Mouse (Mus musculus) cerebellum, adult 2 months (tissue): ENCODE results near the gene Med28. TPM values are rescaled to one million over a fixed set of nuclear protein-coding genes. Genes with fewer than 3 reads are reported as not detected.

ENCODE experiments used
- DNase-seq, 2 experiments: peaks; one replicate each; pipeline ENCODE4 v3.0.0; 2021
- H3K27ac ChIP-seq: fragments of 200-500 bp; 2 replicates; pipeline ENCODE4 v1.5.1; 2012; ENCODE audit warnings: low read length, control low read depth, inconsistent platforms; ENCODE audit not compliant: insufficient read depth
- H3K27me3 ChIP-seq: fragments of 200-500 bp; 2 replicates; pipeline ENCODE4 v1.6.1; 2012; ENCODE audit warnings: inconsistent platforms, mild to moderate bottlenecking, low read length, moderate library complexity; ENCODE audit not compliant: control insufficient read depth, insufficient read depth
- H3K4me1 ChIP-seq: fragments of 200-500 bp; 2 replicates; pipeline ENCODE4 v1.6.1; 2011; ENCODE audit warnings: low read length; ENCODE audit not compliant: control insufficient read depth, insufficient read depth
- H3K4me3 ChIP-seq: fragments of 200-500 bp; replicated peaks from 2 replicates; pipeline ENCODE3; 2011; ENCODE audit warnings: mild to moderate bottlenecking, low read depth, low read length, control low read depth; ENCODE audit not compliant: insufficient read depth
- CTCF ChIP-seq: fragments of 200-500 bp; IDR thresholded peaks from 2 replicates; pipeline ENCODE4 v1.5.1; 2011; ENCODE audit warnings: low read depth, mild to moderate bottlenecking, control low read depth, low read length, moderate library complexity, borderline replicate concordance; ENCODE audit not compliant: insufficient read depth
- POLR2A ChIP-seq: fragments of 200-500 bp; IDR thresholded peaks from 2 replicates; pipeline ENCODE4 v1.6.1; 2011; ENCODE audit warnings: low read length, control low read depth, borderline replicate concordance; ENCODE audit not compliant: insufficient read depth
- WGBS: fragments of 180-500 bp; shearing (Covaris S2); methylation state at CpG from one replicate; pipeline ENCODE4 v1.1.7; 2018; 5-methylcytosine and 5-hydroxymethylcytosine counted together
- polyA plus RNA-seq: library from polyadenylated mRNA; depleted of rRNA; stranded (reverse); fragments of >200 nt; gene quantifications from 2 replicates; pipeline ENCODE4 v1.2.3, GENCODE M21; 2012; rRNA removed

Gene Med28
- polyA plus RNA-seq, 1 experiment = 134 TPM

- no peak for DNase-seq
- Histone ChIP-seq H3K27ac (no peak overlapping the region), H3K4me1 (no peaks in the 10 kb centered on the region; the same call in 1 of the 2 replicates), H3K4me3 (no peak overlapping the region), H3K27me3 (no peaks in the 10 kb centered on the region)
- WGBS = 65% methylated on average over 4 of the region's 4 CpGs
- TF ChIP-seq POLR2A (no peak), CTCF (no peak)
These were observed 15.1 kb downstream of the Med28 start for GRCm38 (mm10) chr5:45535177-45535576.

- no peaks in the 10 kb centered on the region for H3K27me3 ChIP-seq
- TF ChIP-seq CTCF (0 out of 2 replicates have a peak, but pooled peaks have one; percentile 8), POLR2A (no peak)
- WGBS = 60% methylated on average over 10 of the region's 10 CpGs
- no peak for DNase-seq
- no peak overlapping the region for H3K4me3 ChIP-seq
- peaks cover 6% of the 10 kb centered on the region for H3K4me1 ChIP-seq
- H3K27ac ChIP-seq = no peak overlapping the region
These were observed 19.5 kb downstream of the Med28 start for GRCm38 (mm10) chr5:45539502-45539901.

- TF ChIP-seq CTCF = no peak
- Histone ChIP-seq H3K4me1 (peaks cover 6% of the 10 kb centered on the region; the same call in 1 of the 2 replicates), H3K4me3 (no peak overlapping the region), H3K27ac (no peak overlapping the region), H3K27me3 (no peaks in the 10 kb centered on the region)
- peak; percentile 66 to 79 for DNase-seq
- 7% methylated on average over 5 of the region's 5 CpGs for whole genome bisulfite sequencing
These were observed 23.3 kb downstream of the Med28 start for GRCm38 (mm10) chr5:45543374-45543773.

GRCm38 (mm10) chr5:45549586-45549985 lies 29.6 kb downstream of the Med28 start:
- no peak for DNase-seq
- no peak for TF ChIP-seq CTCF
- TF ChIP-seq POLR2A = no peak
- H3K27ac ChIP-seq = no peak overlapping the region
- H3K4me3 ChIP-seq = no peak overlapping the region
- H3K27me3 ChIP-seq = no peaks in the 10 kb centered on the region
- 90% methylated on average over 1 of the region's 1 CpGs for WGBS
- H3K4me1 ChIP-seq = peaks cover 3% of the 10 kb centered on the region; the same call in 1 of the 2 replicates

GRCm38 (mm10) chr5:45564054-45564453 lies 44.0 kb downstream of the Med28 start:
- Histone ChIP-seq H3K4me1 (peaks cover 3% of the 10 kb centered on the region), H3K27me3 (no peaks in the 10 kb centered on the region), H3K4me3 (no peak overlapping the region), H3K27ac (no peak overlapping the region)
- no peak for TF ChIP-seq CTCF
- TF ChIP-seq POLR2A = no peak
- DNase-seq = no peak
- WGBS = 44% methylated on average over 6 of the region's 6 CpGs

DNA sequence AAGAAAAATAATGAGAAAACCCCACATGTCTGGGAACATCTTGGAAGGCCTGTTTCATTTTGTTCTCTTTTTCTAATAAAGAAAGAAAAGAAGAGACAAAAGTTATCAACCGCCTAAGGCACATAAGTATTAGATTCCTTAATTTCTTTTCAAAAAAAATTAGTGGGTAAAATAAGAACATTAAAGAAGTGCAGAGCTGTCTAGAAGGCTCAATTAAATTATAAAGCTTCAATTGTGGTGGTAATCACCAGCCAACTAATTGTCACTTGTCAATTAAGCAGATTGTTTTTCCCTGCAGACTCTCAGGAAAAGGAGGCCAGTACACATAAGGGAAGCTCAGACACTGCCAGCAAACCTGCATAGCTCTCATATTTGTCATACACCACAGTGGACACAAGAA lies 45.8 kb downstream of the Med28 start:
- H3K4me3 ChIP-seq = no peak overlapping the region
- WGBS = 98% methylated on average over 1 of the region's 1 CpGs
- no peaks in the 10 kb centered on the region for H3K4me1 ChIP-seq
- no peak overlapping the region for H3K27ac ChIP-seq
- no peak for TF ChIP-seq CTCF
- TF ChIP-seq POLR2A = no peak
- H3K27me3 ChIP-seq = no peaks in the 10 kb centered on the region
- no peak for DNase-seq

DNA sequence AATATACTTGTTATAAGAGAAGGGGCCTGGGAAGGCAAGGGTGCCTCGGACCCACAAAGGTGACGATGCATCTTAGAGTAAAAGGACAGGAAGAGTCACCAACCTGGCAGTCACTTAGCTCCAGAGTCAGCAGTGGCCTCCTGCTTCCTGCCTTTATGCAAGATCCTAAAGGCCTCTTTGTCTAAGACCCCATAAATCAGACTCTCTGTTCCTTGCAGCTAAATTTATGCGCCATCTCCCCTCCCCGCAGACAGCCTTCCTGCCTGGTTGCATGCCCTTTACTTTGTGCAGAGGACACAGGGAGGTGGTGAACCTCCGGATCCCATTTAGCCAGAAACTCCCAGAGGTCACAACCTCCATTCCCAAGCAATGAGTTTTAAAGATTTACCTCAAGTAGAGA lies 52.8 kb downstream of the Med28 start:
- H3K27me3 ChIP-seq = no peaks in the 10 kb centered on the region
- DNase-seq = no peak
- H3K4me1 ChIP-seq = no peaks in the 10 kb centered on the region
- no peak overlapping the region for H3K4me3 ChIP-seq
- TF ChIP-seq CTCF = no peak
- TF ChIP-seq POLR2A = no peak
- H3K27ac ChIP-seq = no peak overlapping the region
- 56% methylated on average over 5 of the region's 5 CpGs for WGBS

- no peak for DNase-seq
- H3K27me3 ChIP-seq = no peaks in the 10 kb centered on the region
- H3K27ac ChIP-seq = no peak overlapping the region
- H3K4me1 ChIP-seq = peaks cover 5% of the 10 kb centered on the region; the same call in 1 of the 2 replicates
- 84% methylated on average over 3 of the region's 3 CpGs for WGBS
- H3K4me3 ChIP-seq = no peak overlapping the region
- TF ChIP-seq POLR2A (no peak), CTCF (no peak)
These were observed 56.7 kb downstream of the Med28 start for GRCm38 (mm10) chr5:45576716-45577115.

DNA sequence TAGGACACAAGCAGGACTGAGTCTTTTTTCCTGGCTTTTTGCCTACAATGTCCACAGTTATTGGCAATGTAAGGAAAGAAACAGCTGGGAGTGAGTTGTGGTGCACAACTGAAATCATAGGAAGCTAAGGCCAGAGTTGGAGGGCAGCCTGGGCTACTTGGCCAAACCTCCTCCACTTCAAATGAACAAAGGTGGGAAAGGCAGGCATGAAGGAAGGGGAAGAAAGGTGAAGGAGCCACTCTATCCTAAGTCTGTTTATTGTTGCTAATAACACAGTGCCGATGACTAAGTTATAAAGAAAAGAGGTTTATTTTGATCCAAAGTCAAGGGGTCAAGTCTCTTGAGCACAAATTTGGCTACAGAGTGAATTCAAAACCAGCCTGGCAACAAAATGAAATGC lies 57.3 kb downstream of the Med28 start:
- H3K27me3 ChIP-seq = no peaks in the 10 kb centered on the region
- H3K27ac ChIP-seq = no peak overlapping the region
- no peak overlapping the region for H3K4me3 ChIP-seq
- no peak for TF ChIP-seq POLR2A
- no peak for TF ChIP-seq CTCF
- WGBS = 73% methylated on average over 1 of the region's 1 CpGs
- no peak for DNase-seq
- peaks cover 5% of the 10 kb centered on the region; the same call in 1 of the 2 replicates for H3K4me1 ChIP-seq

Other genes with a start within 250 kb of the Med28 start
- gene Qdpr, start 70.0 kb upstream of the Med28 start, polyA plus RNA-seq = 454 and 593 TPM in 2 replicates
- gene Clrn2, start 66.5 kb upstream of the Med28 start, polyA plus RNA-seq = not detected in 2 replicates
- gene Lap3, start 26.9 kb upstream of the Med28 start, polyA plus RNA-seq = 51.1 and 56.7 TPM in 2 replicates
- 6.4 and 6.9 TPM in 2 replicates for gene Fam184b, start 119.4 kb downstream of the Med28 start, polyA plus RNA-seq
- gene Ncapg, start 149.7 kb downstream of the Med28 start, polyA plus RNA-seq = 0.10 and 0.11 TPM in 2 replicates